ENCODE assay signal across 9 mouse cellular contexts in the genomic region with DNA sequence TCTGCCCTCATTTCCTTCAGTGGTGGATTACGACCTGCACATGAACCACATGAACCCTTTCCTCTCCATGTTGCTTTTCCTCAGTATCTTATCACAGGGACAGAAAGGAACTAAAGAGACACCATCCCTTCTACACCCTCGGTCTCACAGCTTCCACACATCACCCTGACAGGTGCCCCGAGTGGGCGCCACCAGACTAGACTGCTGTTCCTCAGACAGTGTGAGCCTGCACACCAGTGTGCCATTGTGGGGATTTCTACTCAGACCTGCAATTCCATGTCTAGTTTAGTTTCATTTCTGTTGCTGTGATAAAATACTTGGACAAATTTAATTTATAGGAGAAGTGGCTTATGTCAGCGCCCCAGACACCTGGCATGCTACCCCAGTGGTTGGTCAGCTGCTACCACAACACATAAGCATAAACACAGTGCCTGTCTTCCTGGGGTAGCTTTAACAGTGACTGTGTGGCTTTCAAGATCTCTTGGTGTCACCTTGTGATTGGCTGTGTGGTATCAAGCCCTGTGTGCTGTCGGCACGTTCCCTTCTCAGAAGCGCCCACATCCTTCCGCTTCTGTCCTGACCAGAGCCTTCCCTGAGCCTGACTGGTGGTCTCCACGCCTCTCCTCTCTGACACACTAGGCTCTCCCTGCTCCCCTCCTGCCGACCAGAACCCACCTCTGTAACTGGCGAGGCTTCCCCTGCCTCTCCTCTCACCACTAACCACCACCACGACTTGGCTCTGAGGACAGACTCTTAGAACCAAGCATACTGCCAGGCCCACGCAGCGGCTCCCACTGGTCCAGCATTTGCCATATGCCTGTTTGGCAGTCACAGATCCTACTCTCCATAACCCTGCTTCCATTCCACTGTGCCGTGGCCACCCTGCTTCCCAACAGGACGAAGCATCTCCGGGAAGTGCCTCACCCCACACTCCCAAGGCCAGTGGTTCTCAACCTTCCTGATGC. TPM values are rescaled to one million over a fixed set of nuclear protein-coding genes. Genes with fewer than 3 reads are reported as not detected.
A peak's percentile ranks its signal among the peaks of the same experiment; 100 is the strongest.
DNase-seq lines count a peak whose midpoint lies in the region; ATAC-seq lines count a peak whose summit lies in the region.
"Had no signal": no experiment of that assay in that cellular context is flagged by ENCODE, and none has a peak within 500 bp of the region (broad histone marks: within the 10 kb centered on the region; RNA-seq: fewer than 3 reads in every experiment).

No protein-coding gene starts in this region.

- ATAC-seq in megakaryocyte progenitor cell, adult 5-6 weeks (replicated peaks; ENCODE audit: poor library complexity), result peak; percentile 80

- H3K4me1 ChIP-seq in limb, embryonic 10.5 days, result no peaks in the 10 kb centered on the region

- H3K4me3 ChIP-seq in limb, embryonic 10.5 days, result no peak overlapping the region
- H3K4me3 ChIP-seq: erythroblast, embryonic 14.5 days had no signal

- no peaks in the 10 kb centered on the region for H3K9me3 ChIP-seq in limb, embryonic 10.5 days (replicated peaks)

- no peak overlapping the region for H3K27ac ChIP-seq in limb, embryonic 10.5 days

- peaks cover 65% of the 10 kb centered on the region for H3K36me3 ChIP-seq in limb, embryonic 10.5 days

- DNase-seq in spleen, adult 12 weeks (ENCODE audit: low spot score), result peak; percentile 19
- no peak for DNase-seq in spleen, postnatal 4 days (ENCODE audit: low spot score in 2 of 2)
- peak; percentile 82 to 89 for DNase-seq in cerebellum, postnatal 10 days
- DNase-seq in limb, embryonic 10.5 days (ENCODE audit: low spot score), result no peak
- DNase-seq in ovary, postnatal 10 days (ENCODE audit: low spot score), result no peak
- DNase-seq in adrenal gland, postnatal 4 days (ENCODE audit: low spot score in 2 of 2), result no peak
- DNase-seq: kidney, adult 8-10 months had no signal

- WGBS in limb, embryonic 10.5 days, result 92% methylated on average over 18 of the region's 18 CpGs

- no peaks in the 10 kb centered on the region for H3K27me3 ChIP-seq in limb, embryonic 10.5 days (ENCODE audit: low read depth, poor library complexity, severe bottlenecking)

RNA-seq across cellular contexts. Expression of gene Panx1, which starts 27.2 kb away (rescaled TPM):
- total RNA-seq in megakaryocyte progenitor cell, adult 5-6 weeks (2015), result 12.9 and 19.2 TPM in 2 replicates
- 8.0 and 13.1 TPM in 2 replicates for total RNA-seq in megakaryocyte progenitor cell, adult 5-6 weeks (2017)
- polyA plus RNA-seq in limb, embryonic 10.5 days (2016; fragmentation: Nextera tagmentation; extraction: Ambion mirVana), result 68.8 and 80.7 TPM in 2 replicates
- 10 to 100 TPM; 17.4 to 22.6 TPM for total RNA-seq in adrenal gland, postnatal 4 days (2021)

Comparison
In these comparisons a context has a peak if more than half of its experiments do, and no peak if none do; other contexts are left out.
1. DNase-seq: peak in spleen, adult 12 weeks (single experiment) and cerebellum, postnatal 10 days (2 of 2); none in spleen, postnatal 4 days (0 of 2), limb, embryonic 10.5 days (single experiment), ovary, postnatal 10 days (single experiment) and adrenal gland, postnatal 4 days (0 of 2).